Mouse (Mus musculus) E14TG2a.4 (cell line): ENCODE results near the gene Adm.

ENCODE experiments used
- CTCF ChIP-seq: conservative IDR thresholded peaks from 2 replicates; pipeline ENCODE4 v1.5.1; 2014; ENCODE audit warnings: low read length
- POU5F1 ChIP-seq: IDR thresholded peaks from 2 replicates; pipeline ENCODE4 v1.6.1; 2014; ENCODE audit warnings: low read length, borderline replicate concordance

- TF ChIP-seq CTCF (no peak), POU5F1 (no peak)
Observed at GRCm38 (mm10) chr7:110614133-110615063, 13.1 kb upstream of the Adm start, which contains the start of gene Sbf2.
